Mouse (Mus musculus) ovary, postnatal 10 days (tissue): Measurements from ENCODE around the gene Ccnc.

Experiments used
- DNase-seq: peaks from one replicate; pipeline ENCODE4 v3.0.0; 2022; ENCODE audit warnings: low spot score

Gene Ccnc

GRCm38 (mm10) chr4:21727615-21728165 lies at the start of gene Ccnc:
Ccnc (plus strand) TSS chr4:21727701.
- DNase-seq: peak; percentile 86

- no peak for DNase-seq
Measured at GRCm38 (mm10) chr4:21678101-21678974, 49.2 kb upstream of the Ccnc start.

- DNase-seq: no peak
Measured at GRCm38 (mm10) chr4:21678975-21679623, 48.4 kb upstream of the Ccnc start.

GRCm38 (mm10) chr4:21679624-21680480 lies 47.6 kb upstream of the Ccnc start:
- no peak for DNase-seq

- DNase-seq: no peak
Measured at GRCm38 (mm10) chr4:21680971-21681370, 46.5 kb upstream of the Ccnc start.

- no peak for DNase-seq
Measured at GRCm38 (mm10) chr4:21682421-21683150, 44.9 kb upstream of the Ccnc start.

- no peak for DNase-seq
Measured at GRCm38 (mm10) chr4:21684341-21684970, 43.0 kb upstream of the Ccnc start.

GRCm38 (mm10) chr4:21685595-21686091 lies 41.9 kb upstream of the Ccnc start, which contains the start of gene Prdm13:
Prdm13 (minus strand) TSS chr4:21685963.
- DNase-seq: no peak

GRCm38 (mm10) chr4:21686416-21686815 lies 41.1 kb upstream of the Ccnc start:
- DNase-seq: no peak

- no peak for DNase-seq
Measured at GRCm38 (mm10) chr4:21686934-21687333, 40.6 kb upstream of the Ccnc start.

- no peak for DNase-seq
Measured at GRCm38 (mm10) chr4:21687783-21688702, 39.5 kb upstream of the Ccnc start.

- DNase-seq: no peak
Measured at GRCm38 (mm10) chr4:21688703-21689200, 38.7 kb upstream of the Ccnc start.

GRCm38 (mm10) chr4:21689492-21689941 lies 38.0 kb upstream of the Ccnc start:
- no peak for DNase-seq

GRCm38 (mm10) chr4:21690221-21690620 lies 37.3 kb upstream of the Ccnc start:
- no peak for DNase-seq

GRCm38 (mm10) chr4:21695638-21696254 lies 31.8 kb upstream of the Ccnc start:
- no peak for DNase-seq

GRCm38 (mm10) chr4:21705046-21705445 lies 22.5 kb upstream of the Ccnc start:
- DNase-seq: no peak

GRCm38 (mm10) chr4:21712147-21712546 lies 15.4 kb upstream of the Ccnc start:
- peak; percentile 50 for DNase-seq

GRCm38 (mm10) chr4:21722752-21723334 lies 4.7 kb upstream of the Ccnc start:
- DNase-seq: no peak
